Mouse (Mus musculus) forebrain, postnatal 0 days (tissue): Measurements from ENCODE around the gene Ctsf. TPM values are rescaled to one million over a fixed set of nuclear protein-coding genes. Genes with fewer than 3 reads are reported as not detected.
"Not testable (repeated sequence)": the region's sequence is repeated elsewhere in the genome, so short reads cannot be mapped to it uniquely, and the experiment has no call there.

Experiments
- ATAC-seq: fragments of 200-750 bp; cut with Nextera tagmentation; 2 replicates; pipeline ENCODE4 v1.8.0; 2017; ENCODE audit warnings: mild to moderate bottlenecking, moderate library complexity
- DNase-seq: peaks from one replicate; pipeline ENCODE4 v3.0.0-alpha.2; 2015
- H3K27ac ChIP-seq: fragments of 300-500 bp; sonication (generic); 2 replicates; pipeline ENCODE4 v1.5.1; 2014; ENCODE audit warnings: low read depth, mild to moderate bottlenecking, antibody characterized with exemption, low read length, moderate library complexity, mixed read lengths
- H3K27me3 ChIP-seq: fragments of 300-500 bp; sonication (generic); 2 replicates; pipeline ENCODE4 v1.6.1; 2014; ENCODE audit warnings: mild to moderate bottlenecking, low read length, mixed read lengths; ENCODE audit not compliant: insufficient read depth
- H3K36me3 ChIP-seq: fragments of 300-500 bp; sonication (generic); 2 replicates; pipeline ENCODE4 v1.6.1; 2014; ENCODE audit warnings: mild to moderate bottlenecking, moderate library complexity; ENCODE audit not compliant: insufficient read depth
- H3K4me1 ChIP-seq: fragments of 300-500 bp; sonication (generic); 2 replicates; pipeline ENCODE4 v1.6.1; 2014; ENCODE audit warnings: antibody characterized with exemption; ENCODE audit not compliant: insufficient read depth
- H3K4me2 ChIP-seq: fragments of 300-500 bp; sonication (generic); 2 replicates; pipeline ENCODE4 v1.6.1; 2014; ENCODE audit warnings: low read depth, mild to moderate bottlenecking, moderate library complexity
- H3K4me3 ChIP-seq: fragments of 300-500 bp; sonication (generic); 2 replicates; pipeline ENCODE4 v1.5.1; 2014; ENCODE audit warnings: low read depth, low read length, mixed read lengths
- H3K9ac ChIP-seq: fragments of 300-500 bp; sonication (generic); 2 replicates; pipeline ENCODE4 v1.6.1; 2014; ENCODE audit warnings: mild to moderate bottlenecking
- H3K9me3 ChIP-seq: fragments of 300-500 bp; sonication (generic); 2 replicates; pipeline ENCODE4 v1.6.1; 2016; ENCODE audit warnings: low read length
- CTCF ChIP-seq: sonication (generic); IDR thresholded peaks from 2 replicates; pipeline ENCODE4 v1.5.1; 2016; ENCODE audit warnings: antibody characterized with exemption, control low read depth, low read depth
- WGBS: fragments of 180-500 bp; shearing (Covaris S2); extraction: QIAGEN DNeasy Blood & Tissue Kit; methylation state at CpG from one replicate; pipeline ENCODE4 v1.1.7; 2014; 5-methylcytosine and 5-hydroxymethylcytosine counted together
- polyA plus RNA-seq: library from polyadenylated mRNA; unstranded; fragments of >200 nt; fragmentation: Nextera tagmentation; extraction: Ambion mirVana; gene quantifications from 2 replicates; pipeline ENCODE4 v1.2.1, GENCODE M21; 2015
- total RNA-seq: library from RNA; depleted of rRNA; stranded (reverse); fragments of >200 nt; gene quantifications from 2 replicates; pipeline ENCODE4 v1.2.3, GENCODE M21; 2014; rRNA removed

Ctsf gene
- total RNA-seq = 81.0 and 117 TPM in 2 replicates
- polyA plus RNA-seq = 74.7 and 79.4 TPM in 2 replicates

DNA sequence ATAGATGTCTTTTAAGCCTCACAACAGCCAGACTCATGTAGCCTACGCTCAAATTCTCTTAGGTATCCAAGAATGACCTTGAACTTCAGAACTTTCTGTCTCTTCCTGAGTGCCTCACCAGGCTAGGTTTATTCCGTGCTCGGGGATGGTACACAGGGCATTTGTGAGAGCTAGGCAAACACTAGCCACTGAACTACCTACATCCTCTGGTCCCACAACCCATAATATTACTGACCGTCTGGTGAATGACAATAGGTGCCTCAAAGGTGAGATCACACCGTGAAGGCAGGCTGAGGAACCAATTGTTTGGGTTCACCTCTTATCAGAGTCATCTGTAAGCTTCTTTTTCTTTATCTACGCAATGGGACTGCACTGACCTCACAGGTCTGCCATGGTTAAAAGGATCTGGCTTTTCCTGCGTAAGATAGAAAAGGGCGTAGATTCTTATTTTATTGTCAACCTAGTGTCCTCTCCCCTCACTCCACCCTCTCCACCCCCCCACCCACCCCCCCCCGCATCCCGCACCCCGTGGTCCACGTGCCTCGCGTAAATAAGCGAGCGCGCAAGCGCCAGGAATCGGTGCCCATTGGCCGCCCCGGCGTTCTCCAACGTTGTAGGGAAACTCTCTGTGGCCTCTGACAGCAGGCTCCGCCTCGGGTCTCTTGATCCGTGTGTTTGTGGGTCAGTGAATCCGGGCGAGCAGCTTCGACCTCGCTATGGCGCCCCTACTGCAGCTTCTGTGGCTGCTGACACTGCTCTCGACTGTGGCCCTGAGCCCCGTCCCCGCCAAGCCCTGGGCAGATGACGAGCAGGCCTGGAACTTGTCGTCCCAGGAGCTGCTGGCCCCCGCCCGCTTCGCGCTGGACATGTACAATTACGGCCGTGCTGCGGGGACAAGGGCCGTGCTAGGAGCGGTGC lies at the start of gene Ctsf:
Gene Ctsf (plus strand): TSS at position 579 of the 918 bp plus-strand sequence.
- ATAC-seq = peak; percentile 97
- Histone ChIP-seq H3K9me3 (no peaks in the 10 kb centered on the region), H3K9ac (peak within 1 kb of the TSS; percentile 74), H3K4me1 (peaks cover 9% of the 10 kb centered on the region; the same call in 1 of the 2 replicates), H3K27ac (0 out of 2 replicates have a peak within 1 kb of the TSS, but pooled peaks have one; percentile 9), H3K36me3 (peaks cover 16% of the 10 kb centered on the region; the same call in 1 of the 2 replicates), H3K4me2 (peak within 1 kb of the TSS; percentile 99), H3K4me3 (peak within 1 kb of the TSS; percentile 72), H3K27me3 (no peaks in the 10 kb centered on the region)
- TF ChIP-seq CTCF = no peak; the same call in 1 of the 2 replicates
- WGBS = 4% methylated on average over 42 of the region's 45 CpGs
- DNase-seq = peak; percentile 88

DNA sequence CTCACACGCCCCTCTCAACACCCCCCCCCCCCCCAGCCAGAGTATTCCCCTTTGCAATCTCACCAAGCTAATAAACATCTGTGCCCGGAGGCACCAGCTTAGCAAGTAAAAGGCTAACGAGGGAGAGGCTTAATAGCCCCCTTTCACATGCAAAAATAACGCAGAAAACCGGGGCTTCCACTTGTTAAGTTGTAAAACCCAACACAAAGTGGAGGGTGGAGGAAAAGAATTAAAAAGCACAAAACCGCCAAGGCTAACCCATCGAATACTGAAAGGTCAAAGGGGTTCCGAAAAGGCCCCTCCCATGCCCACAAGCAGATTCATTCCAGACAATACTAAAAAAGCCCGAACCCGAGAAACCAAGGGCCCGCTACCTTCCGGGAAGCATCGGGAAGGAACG lies 44.6 kb upstream of the Ctsf start:
- Histone ChIP-seq H3K27ac (peak overlapping the region; percentile 93; the same call in 1 of the 2 replicates), H3K9me3 (no peaks in the 10 kb centered on the region), H3K4me3 (peak overlapping the region; percentile 75), H3K27me3 (no peaks in the 10 kb centered on the region), H3K36me3 (no peaks in the 10 kb centered on the region), H3K9ac (peak overlapping the region; percentile 81), H3K4me1 (peaks cover 17% of the 10 kb centered on the region), H3K4me2 (peak overlapping the region; percentile 79)
- ATAC-seq (no peak), DNase-seq (no peak)
- under 1% methylated on average over 14 of the region's 14 CpGs for WGBS
- no peak for TF ChIP-seq CTCF

DNA sequence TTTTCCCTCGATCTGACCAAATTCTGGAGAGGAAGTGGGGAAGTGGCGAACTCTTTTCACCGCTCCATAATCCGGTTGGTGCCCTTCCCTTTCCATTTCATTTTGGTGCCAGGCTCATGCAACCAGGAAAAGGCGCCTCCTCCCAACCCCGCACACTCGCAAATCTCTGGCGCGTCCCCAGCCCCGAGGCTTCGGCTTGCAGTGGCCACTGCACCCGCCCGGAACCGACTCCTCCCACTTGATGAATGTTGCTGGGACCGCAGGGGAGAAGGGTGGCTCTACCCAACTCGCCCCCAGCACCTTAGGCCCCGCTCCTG lies 44.2 kb upstream of the Ctsf start:
- Histone ChIP-seq H3K9ac (peak overlapping the region; percentile 81), H3K9me3 (no peaks in the 10 kb centered on the region), H3K27me3 (no peaks in the 10 kb centered on the region), H3K4me1 (peaks cover 17% of the 10 kb centered on the region), H3K4me3 (peak overlapping the region; percentile 75), H3K36me3 (no peaks in the 10 kb centered on the region), H3K27ac (peak overlapping the region; percentile 93), H3K4me2 (peak overlapping the region; percentile 79)
- WGBS = under 1% methylated on average over 16 of the region's 17 CpGs
- DNase-seq = no peak
- TF ChIP-seq CTCF = no peak
- no peak for ATAC-seq

DNA sequence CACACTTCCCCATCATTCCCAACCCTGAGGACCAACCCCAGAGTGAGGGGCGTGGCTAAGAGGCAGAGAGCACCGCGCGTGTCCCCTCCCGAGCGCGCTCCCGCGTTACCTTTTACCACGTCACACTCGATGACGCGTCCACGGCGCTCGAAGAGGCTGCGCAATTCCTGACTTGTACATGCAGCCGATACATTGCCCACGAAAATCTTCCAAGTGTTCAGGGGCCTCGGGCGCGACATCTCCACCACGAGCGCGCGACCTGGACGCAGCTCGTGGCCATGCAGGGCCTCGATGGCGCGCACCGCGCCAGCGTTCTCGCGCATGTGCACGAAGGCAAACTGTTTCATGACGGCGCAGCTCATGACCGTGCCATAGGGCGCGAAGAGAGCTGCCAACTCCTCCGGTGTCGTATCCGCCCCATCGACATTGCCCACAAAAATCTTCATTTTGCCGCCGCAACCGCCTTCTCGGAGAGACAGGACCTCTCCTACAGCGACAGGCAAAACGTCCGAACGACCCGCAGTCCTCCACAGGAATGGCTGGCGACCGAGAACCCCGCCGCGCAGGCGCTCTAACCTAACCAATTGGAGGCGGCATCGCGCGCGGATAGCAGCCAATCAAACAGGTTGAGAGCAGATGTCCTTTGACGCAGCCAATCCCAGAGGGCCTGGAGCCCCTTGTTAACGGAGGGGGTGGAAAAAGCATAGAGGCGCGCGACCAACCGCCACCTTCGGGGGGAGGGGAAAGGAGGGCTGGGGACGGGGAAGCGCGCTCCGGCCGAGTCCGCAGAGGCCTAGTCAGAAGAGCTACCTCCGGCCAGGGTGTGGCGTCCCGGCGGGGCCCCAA lies 43.6 kb upstream of the Ctsf start, which contains the start of the genes Gm21992 and Rbm14:
Gene Gm21992 (minus strand): TSS at position 550 of the 846 bp plus-strand sequence.
Gene Rbm14 (minus strand): TSS at position 572 of the 846 bp plus-strand sequence.
- peak within 1 kb of the TSS; percentile 81 for H3K9ac ChIP-seq
- no peaks in the 10 kb centered on the region for H3K9me3 ChIP-seq
- ATAC-seq (peak; percentile 98), DNase-seq (peak; percentile 99)
- H3K4me2 ChIP-seq = peak within 1 kb of the TSS; percentile 79
- H3K27ac ChIP-seq = peak within 1 kb of the TSS; percentile 93
- H3K4me1 ChIP-seq = peaks cover 17% of the 10 kb centered on the region
- TF ChIP-seq CTCF = no peak
- H3K36me3 ChIP-seq = no peaks in the 10 kb centered on the region
- peak within 1 kb of the TSS; percentile 75 for H3K4me3 ChIP-seq
- WGBS = 1% methylated on average over 83 of the region's 83 CpGs
- no peaks in the 10 kb centered on the region for H3K27me3 ChIP-seq

DNA sequence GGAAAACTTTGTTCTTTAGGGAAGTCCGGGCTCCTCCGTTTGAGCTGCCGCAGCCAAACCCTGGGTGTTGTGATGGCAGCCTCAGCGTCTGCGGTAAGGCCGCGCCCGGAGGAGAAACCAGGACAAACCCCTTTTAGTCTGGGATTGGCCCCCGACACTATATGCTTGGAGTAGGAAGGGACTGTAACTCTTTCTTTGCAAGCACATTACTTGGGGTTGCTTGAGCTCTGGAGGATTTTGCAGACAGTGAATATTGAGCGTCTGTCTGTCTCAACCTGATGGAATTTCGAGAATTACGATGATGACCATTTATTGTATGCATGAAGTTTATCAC lies 43.1 kb upstream of the Ctsf start:
- H3K36me3 ChIP-seq = no peaks in the 10 kb centered on the region
- DNase-seq (no peak), ATAC-seq (peak; percentile 32; the same call in 1 of the 2 replicates)
- H3K9me3 ChIP-seq = no peaks in the 10 kb centered on the region
- no peaks in the 10 kb centered on the region for H3K27me3 ChIP-seq
- H3K27ac ChIP-seq = peak overlapping the region; percentile 93
- WGBS = 3% methylated on average over 12 of the region's 12 CpGs
- H3K4me3 ChIP-seq = peak overlapping the region; percentile 75
- H3K9ac ChIP-seq = peak overlapping the region; percentile 76
- no peak for TF ChIP-seq CTCF
- H3K4me1 ChIP-seq = peaks cover 17% of the 10 kb centered on the region
- peak overlapping the region; percentile 79 for H3K4me2 ChIP-seq

DNA sequence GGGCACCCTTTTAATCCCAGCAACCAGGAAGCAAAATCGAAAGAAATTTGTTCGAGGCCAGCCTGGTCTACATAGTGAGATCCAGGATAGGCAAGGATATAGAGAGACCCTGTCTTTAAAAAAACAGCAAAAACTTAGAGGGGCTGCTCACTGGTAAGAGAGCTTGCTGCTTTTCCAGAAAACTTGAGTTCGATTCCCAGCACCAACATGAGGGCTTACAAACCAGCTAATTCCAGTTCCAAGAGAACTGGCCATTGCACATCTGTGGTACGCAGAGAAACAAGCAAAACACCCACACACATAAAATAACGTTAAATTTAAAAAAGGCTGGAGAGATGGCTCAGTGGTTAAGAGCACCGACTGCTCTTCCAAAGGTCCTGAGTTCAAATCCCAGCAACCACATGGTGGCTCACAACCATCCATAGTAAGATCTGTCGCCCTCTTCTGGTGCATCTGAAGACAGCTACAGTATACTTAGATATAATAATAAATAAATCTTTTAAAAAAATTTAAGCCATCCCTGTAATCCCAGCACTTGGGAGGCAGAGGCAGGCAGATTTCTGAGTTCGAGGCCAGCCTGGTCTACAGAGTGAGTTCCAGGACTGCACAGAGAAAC lies 42.5 kb upstream of the Ctsf start:
- H3K36me3 ChIP-seq, ATAC-seq, H3K9me3 ChIP-seq, H3K27me3 ChIP-seq: not testable (repeated sequence)
- Histone ChIP-seq H3K9ac (peak overlapping the region; percentile 76; the same call in 1 of the 2 replicates), H3K4me3 (peak overlapping the region; percentile 75), H3K27ac (peak overlapping the region; percentile 93), H3K4me1 (peaks cover 17% of the 10 kb centered on the region), H3K4me2 (peak overlapping the region; percentile 79)
- 83% methylated on average over 8 of the region's 8 CpGs for WGBS
- TF ChIP-seq CTCF = 0 out of 2 replicates have a peak, but pooled peaks have one; percentile 23
- peak; percentile 3 for DNase-seq
